In the genomic region with DNA sequence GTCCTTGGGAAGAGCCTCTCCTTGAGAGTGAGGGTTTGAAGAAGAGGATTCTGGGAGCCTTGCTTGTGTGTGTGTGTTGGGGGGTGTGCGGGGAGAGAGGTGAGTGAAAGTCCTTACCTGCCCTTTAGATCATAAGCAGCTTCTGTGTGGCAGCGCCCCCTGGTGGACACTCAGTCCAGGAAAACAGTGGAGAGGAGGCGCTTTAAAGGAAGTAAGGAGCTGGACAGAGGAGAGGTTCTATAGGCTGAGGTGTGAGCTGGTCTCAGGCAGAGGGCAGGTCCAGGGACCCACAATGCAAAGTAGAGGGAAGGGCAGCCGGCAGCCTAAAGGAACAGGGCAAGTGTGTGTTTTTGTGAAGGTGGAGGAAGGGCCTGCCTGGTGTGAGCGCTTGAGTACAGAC, we compare ENCODE assay signal across 8 mouse cellular contexts. TPM values are rescaled to one million over a fixed set of nuclear protein-coding genes. Genes with fewer than 3 reads are reported as not detected.
A peak's percentile ranks its signal among the peaks of the same experiment; 100 is the strongest.
DNase-seq lines count a peak whose midpoint lies in the region; ATAC-seq and TF ChIP-seq lines count a peak whose summit lies in the region.

No protein-coding gene starts in this region.

- TF ChIP-seq EP300 in MEL (IDR thresholded peaks at IDR 0.05; ENCODE audit: low read depth in 1 of 2, low read length in 2 of 2), result no peak

- no peak overlapping the region for H3K27ac ChIP-seq in MEL (ENCODE audit: control insufficient read depth, low read depth, low read length)
- no peak overlapping the region for H3K27ac ChIP-seq in forebrain, postnatal 0 days (ENCODE audit: low read depth, low read length)
- H3K27ac ChIP-seq in hindbrain, embryonic 12.5 days, result no peak overlapping the region

- TF ChIP-seq RAD21 in MEL (IDR thresholded peaks at IDR 0.05; ENCODE audit: low read depth, low read length), result peak; percentile 72

- no peaks in the 10 kb centered on the region for H3K4me1 ChIP-seq in MEL (ENCODE audit: control insufficient read depth in 1 of 2, insufficient read depth in 2 of 2, low read length in 2 of 2)
- no peaks in the 10 kb centered on the region for H3K4me1 ChIP-seq in forebrain, postnatal 0 days (ENCODE audit: insufficient read depth)
- 0 out of 2 replicates have a peak, but pooled peaks cover 7% of the 10 kb centered on the region for H3K4me1 ChIP-seq in hindbrain, embryonic 12.5 days

- H3K4me3 ChIP-seq in MEL (ENCODE audit: control insufficient read depth in 1 of 2, insufficient read depth in 1 of 2, low read depth in 2 of 2, low read length in 2 of 2), result no peak overlapping the region
- no peak overlapping the region for H3K4me3 ChIP-seq in forebrain, postnatal 0 days (ENCODE audit: low read depth, low read length)
- no peak overlapping the region for H3K4me3 ChIP-seq in hindbrain, embryonic 12.5 days

- peak; percentile 75 to 98 (median 94) for TF ChIP-seq CTCF in MEL (IDR thresholded peaks at IDR 0.05 in 2 of 3, conservative IDR thresholded peaks at IDR 0.05 in 1 of 3; ENCODE audit: control insufficient read depth in 1 of 3, insufficient read depth in 1 of 3, low read depth in 2 of 3, low read length in 3 of 3, poor library complexity in 1 of 3, severe bottlenecking in 1 of 3)
- TF ChIP-seq CTCF in forebrain, postnatal 0 days (IDR thresholded peaks at IDR 0.05; ENCODE audit: low read depth), result peak; percentile 95

- no peak overlapping the region for H3K4me2 ChIP-seq in forebrain, postnatal 0 days (ENCODE audit: low read depth)
- H3K4me2 ChIP-seq in hindbrain, embryonic 12.5 days (replicated peaks), result no peak overlapping the region

- H3K27me3 ChIP-seq in MEL (ENCODE audit: control insufficient read depth in 1 of 2, insufficient read depth in 2 of 2, low read length in 2 of 2), result no peaks in the 10 kb centered on the region
- no peaks in the 10 kb centered on the region for H3K27me3 ChIP-seq in forebrain, postnatal 0 days (ENCODE audit: insufficient read depth, low read length)
- H3K27me3 ChIP-seq in hindbrain, embryonic 12.5 days, result no peaks in the 10 kb centered on the region

- H3K36me3 ChIP-seq in MEL (ENCODE audit: control insufficient read depth in 1 of 2, insufficient read depth in 2 of 2, low read length in 2 of 2), result no peaks in the 10 kb centered on the region; a peak in 1 of 4 replicates
- peaks cover 45% of the 10 kb centered on the region for H3K36me3 ChIP-seq in forebrain, postnatal 0 days (ENCODE audit: insufficient read depth)
- H3K36me3 ChIP-seq in hindbrain, embryonic 12.5 days, result peaks cover 48% of the 10 kb centered on the region

- TF ChIP-seq POLR2A in MEL (IDR thresholded peaks at IDR 0.05; ENCODE audit: control insufficient read depth in 1 of 2, insufficient read depth in 1 of 2, low read depth in 1 of 2, low read length in 2 of 2, poor library complexity in 1 of 2), result no peak

- H3K9ac ChIP-seq in MEL (ENCODE audit: control insufficient read depth, low read depth, low read length, poor library complexity, severe bottlenecking), result no peak overlapping the region
- no peak overlapping the region for H3K9ac ChIP-seq in forebrain, postnatal 0 days
- H3K9ac ChIP-seq in hindbrain, embryonic 12.5 days, result no peak overlapping the region; the same call in 1 of the 2 replicates

- peak; percentile 49 for ATAC-seq in forebrain, postnatal 0 days
- ATAC-seq in hindbrain, embryonic 12.5 days (ENCODE audit: low FRiP score), result 0 out of 2 replicates have a peak, but pooled peaks have one; percentile 23

- peaks cover 3% of the 10 kb centered on the region; the same call in 1 of the 2 replicates for H3K79me2 ChIP-seq in MEL (ENCODE audit: control insufficient read depth, insufficient read depth, low read length, poor library complexity)

- peak; percentile 82 for DNase-seq in MEL (ENCODE audit: low read depth, low spot score)
- peak; percentile 82 for DNase-seq in cerebellum, adult 11-12 months
- DNase-seq in forebrain, postnatal 0 days, result peak; percentile 80
- peak; percentile 69 to 72 for DNase-seq in layer of hippocampus, postnatal 36 days
- peak; percentile 80 to 85 for DNase-seq in lung, postnatal 4 days
- peak; percentile 81 for DNase-seq in right cerebral cortex, adult 18-20 months
- peak; percentile 94 for DNase-seq in thymus, postnatal 4 days

- H3K9me3 ChIP-seq in MEL (replicated peaks; ENCODE audit: insufficient read depth, low read length), result no peaks in the 10 kb centered on the region
- no peaks in the 10 kb centered on the region for H3K9me3 ChIP-seq in forebrain, postnatal 0 days (ENCODE audit: low read length)
- H3K9me3 ChIP-seq in hindbrain, embryonic 12.5 days (replicated peaks), result no peaks in the 10 kb centered on the region

- 27% methylated on average over 5 of the region's 5 CpGs for WGBS in forebrain, postnatal 0 days
- WGBS in hindbrain, embryonic 12.5 days, result 26% methylated on average over 5 of the region's 5 CpGs

TF ChIP-seq in MEL, 35 proteins besides CTCF, POLR2A, EP300 and RAD21:
- TF ChIP-seq MAFK (IDR thresholded peaks at IDR 0.05; ENCODE audit: borderline replicate concordance, low read depth, low read length) (no peak), ZC3H11A (IDR thresholded peaks at IDR 0.05; ENCODE audit: low read depth, low read length) (peak; percentile 61), MAX (IDR thresholded peaks at IDR 0.05; ENCODE audit: low read length) (no peak), ZKSCAN1 (IDR thresholded peaks at IDR 0.05; ENCODE audit: low read depth, low read length) (no peak), POLR2AphosphoS5 (IDR thresholded peaks at IDR 0.05; ENCODE audit: borderline replicate concordance, low read depth, low read length) (no peak), SMC3 (IDR thresholded peaks at IDR 0.05; ENCODE audit: low read depth, low read length) (peak; percentile 91)

RNA-seq across cellular contexts. Expression of a gene that starts 8.7 kb away (rescaled TPM):
- total RNA-seq in MEL (2012; rRNA removed), result 2.8 and 3.1 TPM in 2 replicates
- polyA plus RNA-seq in MEL (2012; ENCODE audit: insufficient read depth in 1 of 2, insufficient read length in 2 of 2, low read depth in 1 of 2, low replicate concordance in 2 of 2, missing spikeins in 1 of 2), result 1 to 10 TPM in 1 of 2 experiments, not detected in 1; 4.3 TPM
- total RNA-seq in forebrain, postnatal 0 days (2014; rRNA removed), result 82.6 and 104 TPM in 2 replicates
- polyA plus RNA-seq in forebrain, postnatal 0 days (2015; fragmentation: Nextera tagmentation; extraction: Ambion mirVana), result 32.8 and 47.0 TPM in 2 replicates
- polyA plus RNA-seq in hindbrain, embryonic 12.5 days (2016; fragmentation: Nextera tagmentation; extraction: Ambion mirVana), result 32.9 and 37.7 TPM in 2 replicates
- 10 to 100 TPM; 42.2 to 43.7 TPM for total RNA-seq in layer of hippocampus, postnatal 36 days (2021)

RNA-seq across cellular contexts. Expression of a gene that starts 8.8 kb away (rescaled TPM):
- 515 and 606 TPM in 2 replicates for total RNA-seq in MEL (2012; rRNA removed)
- polyA plus RNA-seq in MEL (2012; ENCODE audit: insufficient read depth in 1 of 2, insufficient read length in 2 of 2, low read depth in 1 of 2, low replicate concordance in 2 of 2, missing spikeins in 1 of 2), result 100 to 1,000 TPM; 394 to 458 TPM
- 301 and 392 TPM in 2 replicates for total RNA-seq in forebrain, postnatal 0 days (2014; rRNA removed)
- 581 and 734 TPM in 2 replicates for polyA plus RNA-seq in forebrain, postnatal 0 days (2015; fragmentation: Nextera tagmentation; extraction: Ambion mirVana)
- 630 and 656 TPM in 2 replicates for polyA plus RNA-seq in hindbrain, embryonic 12.5 days (2016; fragmentation: Nextera tagmentation; extraction: Ambion mirVana)
- total RNA-seq in layer of hippocampus, postnatal 36 days (2021), result 100 to 1,000 TPM; 164 to 173 TPM

RNA-seq across cellular contexts. Expression of a gene that starts 19.4 kb away (rescaled TPM):
- 35.2 and 41.2 TPM in 2 replicates for total RNA-seq in MEL (2012; rRNA removed)
- polyA plus RNA-seq in MEL (2012; ENCODE audit: insufficient read depth in 1 of 2, insufficient read length in 2 of 2, low read depth in 1 of 2, low replicate concordance in 2 of 2, missing spikeins in 1 of 2), result 10 to 100 TPM in 1 of 2 experiments, not detected in 1; 30.9 TPM
- total RNA-seq in forebrain, postnatal 0 days (2014; rRNA removed), result 27.9 and 32.2 TPM in 2 replicates
- polyA plus RNA-seq in forebrain, postnatal 0 days (2015; fragmentation: Nextera tagmentation; extraction: Ambion mirVana), result 23.5 and 25.5 TPM in 2 replicates
- polyA plus RNA-seq in hindbrain, embryonic 12.5 days (2016; fragmentation: Nextera tagmentation; extraction: Ambion mirVana), result 30.0 and 31.4 TPM in 2 replicates
- total RNA-seq in layer of hippocampus, postnatal 36 days (2021), result 10 to 100 TPM; 18.3 to 25.3 TPM

RNA-seq across cellular contexts. Expression of a gene that starts 26.2 kb away (rescaled TPM):
- 33.9 and 34.2 TPM in 2 replicates for total RNA-seq in MEL (2012; rRNA removed)
- 10 to 100 TPM in 1 of 2 experiments, not detected in 1; 44.4 TPM for polyA plus RNA-seq in MEL (2012; ENCODE audit: insufficient read depth in 1 of 2, insufficient read length in 2 of 2, low read depth in 1 of 2, low replicate concordance in 2 of 2, missing spikeins in 1 of 2)
- total RNA-seq in forebrain, postnatal 0 days (2014; rRNA removed), result 154 and 162 TPM in 2 replicates
- 24.4 and 24.8 TPM in 2 replicates for polyA plus RNA-seq in forebrain, postnatal 0 days (2015; fragmentation: Nextera tagmentation; extraction: Ambion mirVana)
- polyA plus RNA-seq in hindbrain, embryonic 12.5 days (2016; fragmentation: Nextera tagmentation; extraction: Ambion mirVana), result 14.1 and 16.7 TPM in 2 replicates
- 100 to 1,000 TPM in 1 of 2 experiments, 10 to 100 TPM in 1; 97.5 to 105 TPM for total RNA-seq in layer of hippocampus, postnatal 36 days (2021)

RNA-seq across cellular contexts. Expression of a gene that starts 53.3 kb away (rescaled TPM):
- total RNA-seq in MEL (2012; rRNA removed), result not detected in 2 replicates
- not detected for polyA plus RNA-seq in MEL (2012; ENCODE audit: insufficient read depth in 1 of 2, insufficient read length in 2 of 2, low read depth in 1 of 2, low replicate concordance in 2 of 2, missing spikeins in 1 of 2)
- total RNA-seq in forebrain, postnatal 0 days (2014; rRNA removed), result 11.3 and 13.3 TPM in 2 replicates
- polyA plus RNA-seq in forebrain, postnatal 0 days (2015; fragmentation: Nextera tagmentation; extraction: Ambion mirVana), result 4.6 and 6.1 TPM in 2 replicates
- polyA plus RNA-seq in hindbrain, embryonic 12.5 days (2016; fragmentation: Nextera tagmentation; extraction: Ambion mirVana), result 4.1 and 4.2 TPM in 2 replicates
- total RNA-seq in layer of hippocampus, postnatal 36 days (2021), result 10 to 100 TPM; 42.8 to 44.2 TPM

Comparison
In these comparisons a context has a peak if more than half of its experiments do, and no peak if none do; other contexts are left out.
1. RNA of a gene that starts 8.7 kb away (total RNA-seq): 82.6 to 104 TPM in forebrain, postnatal 0 days and 42.2 to 43.7 TPM in layer of hippocampus, postnatal 36 days; 2.8 to 3.1 TPM in MEL; every median in the first group is over 10 times any median in the second.
2. Peak in every context shown above with its lines, with median percentiles within 50 percentile points of each other: DNase-seq.